Mouse (Mus musculus): ENCODE results near the gene Gm20388. TPM values are rescaled to one million over a fixed set of nuclear protein-coding genes. Genes with fewer than 3 reads are reported as not detected.
"Not testable (repeated sequence)": the region's sequence is repeated elsewhere in the genome, so short reads cannot be mapped to it uniquely, and the experiment has no call there.

Gene Gm20388
- total RNA-seq, 1 experiment from 2014 or later = 10.0 TPM

DNA sequence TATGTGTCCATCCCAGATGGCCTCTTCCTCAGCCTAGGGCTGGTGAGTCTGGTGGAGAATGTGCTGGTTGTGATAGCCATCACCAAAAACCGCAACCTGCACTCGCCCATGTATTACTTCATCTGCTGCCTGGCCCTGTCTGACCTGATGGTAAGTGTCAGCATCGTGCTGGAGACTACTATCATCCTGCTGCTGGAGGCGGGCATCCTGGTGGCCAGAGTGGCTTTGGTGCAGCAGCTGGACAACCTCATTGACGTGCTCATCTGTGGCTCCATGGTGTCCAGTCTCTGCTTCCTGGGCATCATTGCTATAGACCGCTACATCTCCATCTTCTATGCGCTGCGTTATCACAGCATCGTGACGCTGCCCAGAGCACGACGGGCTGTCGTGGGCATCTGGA is 3497.0 kb downstream of the Gm20388 start:
- ATAC-seq (replicated peaks; ENCODE audit: insufficient number of reproducible peaks, low FRiP score, low TSS enrichment, poor library complexity, severe bottlenecking) = no peak

DNA sequence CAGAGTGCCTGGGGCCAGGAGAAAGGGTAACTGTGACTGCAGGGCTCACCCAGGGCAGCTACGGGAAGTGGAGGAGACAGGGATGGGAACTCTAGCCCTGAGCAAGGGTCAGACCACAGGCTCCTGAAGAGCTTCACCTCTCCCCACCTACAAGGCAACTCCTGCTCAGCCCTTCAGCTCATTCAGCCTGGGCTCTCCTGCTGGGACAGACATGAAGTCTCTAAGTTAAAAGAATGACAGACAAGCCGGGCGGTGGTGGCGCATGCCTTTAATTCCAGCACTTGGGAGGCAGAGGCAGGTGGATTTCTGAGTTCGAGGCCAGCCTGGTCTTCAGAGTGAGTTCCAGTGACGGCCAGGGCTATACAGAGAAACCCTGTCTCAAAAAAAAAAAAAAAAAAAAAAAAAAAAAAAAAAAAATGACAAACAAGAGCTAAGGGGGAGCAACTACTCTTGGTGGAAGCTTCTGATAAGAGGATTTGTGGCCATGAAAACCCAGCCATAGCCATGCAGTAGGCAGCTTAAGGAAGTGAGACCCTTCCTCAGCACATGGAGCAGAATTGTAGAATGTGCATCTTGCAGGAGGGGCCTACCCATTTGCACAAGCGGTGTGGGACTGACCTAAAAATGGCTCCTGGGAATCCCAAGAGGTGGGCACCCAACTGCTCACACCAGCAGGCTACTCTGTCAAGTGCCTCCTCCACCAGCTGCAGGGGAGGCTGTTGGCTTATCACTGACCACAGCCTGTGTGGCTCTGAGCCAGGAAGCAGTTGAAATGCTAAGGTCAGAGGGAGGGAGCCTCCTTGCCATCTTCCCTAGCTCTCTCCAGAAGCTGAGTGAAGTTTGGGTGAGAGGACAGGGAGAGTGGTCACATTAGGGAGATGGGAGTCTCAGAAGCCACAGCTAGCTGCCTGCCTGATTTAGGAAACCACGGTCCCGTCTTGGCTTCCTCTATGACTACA is 3498.2 kb downstream of the Gm20388 start:
- ATAC-seq (replicated peaks; ENCODE audit: insufficient number of reproducible peaks, low FRiP score, low TSS enrichment, poor library complexity, severe bottlenecking) = no peak

DNA sequence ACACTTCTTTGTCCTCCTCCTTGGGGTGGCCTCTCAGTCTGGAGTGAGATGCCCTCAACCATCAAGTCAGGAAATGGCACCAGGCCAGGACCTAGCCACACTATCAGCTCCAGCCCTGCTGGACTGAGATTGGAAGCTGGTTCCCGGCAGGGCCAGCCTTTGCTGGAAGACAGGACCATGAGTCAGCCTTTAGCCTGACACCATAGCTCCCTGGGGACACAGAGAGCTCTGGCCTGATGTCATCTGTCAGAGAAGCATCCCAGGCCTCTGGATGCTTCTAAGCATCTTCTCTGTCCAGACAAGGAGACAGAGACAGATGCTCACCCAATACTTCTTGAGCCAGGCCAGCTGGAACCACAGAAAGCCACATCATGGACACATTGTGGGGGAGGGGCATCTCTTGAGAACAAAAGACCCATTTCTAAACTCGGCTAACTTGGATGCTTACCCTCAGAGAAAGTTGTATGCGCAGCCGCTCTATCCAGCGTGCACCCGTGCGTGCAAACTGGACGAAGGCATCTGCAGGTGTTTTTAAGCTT is 3499.5 kb downstream of the Gm20388 start:
- ATAC-seq (replicated peaks; ENCODE audit: insufficient number of reproducible peaks, low FRiP score, low TSS enrichment, poor library complexity, severe bottlenecking) = no peak

DNA sequence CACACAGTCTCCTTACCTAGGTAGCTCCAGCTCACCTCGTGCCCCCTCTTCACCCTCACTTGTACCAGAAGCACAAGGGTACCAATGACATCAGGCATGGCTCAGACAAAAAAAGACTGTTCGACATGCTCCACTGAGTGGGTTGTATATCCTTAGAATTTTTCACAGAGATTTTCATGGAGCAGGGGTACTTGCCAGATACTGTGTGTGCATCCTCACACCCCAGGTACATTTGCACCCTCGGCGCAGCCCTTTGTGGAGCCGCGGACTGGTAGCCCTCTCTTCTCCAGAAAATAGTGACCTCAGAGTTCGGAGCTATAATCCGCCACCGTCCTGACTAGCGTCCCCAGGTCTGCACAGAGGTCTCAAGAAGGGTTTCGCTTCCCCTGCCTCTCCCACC is 3500.1 kb downstream of the Gm20388 start:
- ATAC-seq (replicated peaks; ENCODE audit: insufficient number of reproducible peaks, low FRiP score, low TSS enrichment, poor library complexity, severe bottlenecking) = no peak

DNA sequence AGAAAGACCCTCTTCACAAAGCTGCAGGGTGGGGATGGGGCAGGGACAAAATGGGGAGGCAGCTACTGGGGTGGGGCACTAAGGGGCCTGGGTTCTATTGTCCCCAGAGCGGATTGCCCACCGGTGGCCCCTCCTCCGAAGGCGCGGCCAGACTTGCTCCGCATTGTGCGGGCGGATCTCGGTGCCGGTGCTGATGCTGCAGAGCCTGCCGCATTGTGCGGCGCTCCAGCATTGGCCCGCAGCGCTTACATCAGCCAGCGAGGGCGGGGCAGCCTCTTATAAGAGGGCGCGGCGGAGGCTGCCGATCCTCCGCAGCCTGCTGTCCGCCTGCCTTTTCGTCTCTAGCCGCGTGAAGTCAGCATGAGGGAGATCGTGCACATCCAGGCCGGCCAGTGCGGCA is 3500.6 kb downstream of the Gm20388 start, which contains the start of gene Tubb3:
Gene Tubb3 (plus strand): TSS at position 179 of the 400 bp plus-strand sequence.
- peak; percentile 42; the same call in 1 of the 2 replicates for ATAC-seq (replicated peaks; ENCODE audit: insufficient number of reproducible peaks, low FRiP score, low TSS enrichment, poor library complexity, severe bottlenecking)

DNA sequence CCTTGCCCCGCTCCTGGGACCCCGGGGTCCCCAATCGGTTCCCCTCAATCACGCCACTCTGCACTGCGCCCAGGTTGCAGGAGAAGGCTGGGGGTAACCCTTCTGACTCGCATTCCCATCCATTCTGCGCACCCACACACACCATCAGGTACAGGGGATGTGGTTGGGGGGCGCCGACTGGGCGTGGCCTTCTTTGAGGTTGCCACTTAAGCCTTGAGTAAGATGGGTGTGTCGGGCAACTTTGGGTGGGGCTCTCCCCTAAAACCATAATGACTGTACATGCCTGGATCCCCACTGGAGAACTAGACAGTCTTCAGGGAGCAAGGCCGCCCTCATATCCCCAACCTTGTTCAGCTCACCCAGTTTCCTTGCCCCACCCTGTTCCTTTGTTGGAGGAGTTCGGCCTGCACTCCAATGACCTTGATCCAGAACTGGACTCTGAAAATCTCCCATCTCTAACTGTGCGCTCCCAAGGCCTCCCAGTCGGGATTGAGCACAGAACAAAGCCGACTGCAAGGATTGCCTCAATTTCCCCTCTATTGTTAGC is 3501.2 kb downstream of the Gm20388 start:
- no peak for ATAC-seq (replicated peaks; ENCODE audit: insufficient number of reproducible peaks, low FRiP score, low TSS enrichment, poor library complexity, severe bottlenecking)

DNA sequence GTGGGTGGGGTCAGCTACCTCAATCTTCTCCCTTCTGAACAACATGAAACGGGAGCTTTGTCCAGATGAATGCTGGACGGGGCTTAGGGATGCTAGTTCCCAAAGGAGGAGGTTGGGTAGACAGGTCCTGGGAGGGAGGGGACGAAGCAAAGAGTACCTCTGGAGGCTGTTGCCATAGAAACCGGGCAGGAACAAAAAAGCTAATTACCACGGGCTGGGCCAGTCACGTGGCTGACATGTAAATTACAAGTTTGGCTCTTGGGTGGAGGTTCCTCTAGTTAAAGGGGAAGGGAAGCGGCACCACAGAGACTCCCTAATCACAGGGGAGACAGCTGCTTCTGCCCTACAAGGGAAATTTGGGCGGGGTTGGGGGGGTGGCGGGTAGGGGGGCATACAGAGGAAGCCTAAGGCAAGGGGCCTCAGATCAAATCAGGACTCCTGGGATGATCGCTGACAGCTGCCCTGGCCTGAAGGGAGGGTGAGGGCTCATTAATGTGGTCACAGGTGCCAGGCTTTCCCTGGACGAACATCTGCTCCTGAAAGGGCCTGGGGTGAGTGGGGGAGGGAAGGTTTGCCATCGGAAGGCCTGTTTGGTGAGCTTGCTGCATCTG is 3502.0 kb downstream of the Gm20388 start:
- ATAC-seq (replicated peaks; ENCODE audit: insufficient number of reproducible peaks, low FRiP score, low TSS enrichment, poor library complexity, severe bottlenecking) = peak; percentile 58

DNA sequence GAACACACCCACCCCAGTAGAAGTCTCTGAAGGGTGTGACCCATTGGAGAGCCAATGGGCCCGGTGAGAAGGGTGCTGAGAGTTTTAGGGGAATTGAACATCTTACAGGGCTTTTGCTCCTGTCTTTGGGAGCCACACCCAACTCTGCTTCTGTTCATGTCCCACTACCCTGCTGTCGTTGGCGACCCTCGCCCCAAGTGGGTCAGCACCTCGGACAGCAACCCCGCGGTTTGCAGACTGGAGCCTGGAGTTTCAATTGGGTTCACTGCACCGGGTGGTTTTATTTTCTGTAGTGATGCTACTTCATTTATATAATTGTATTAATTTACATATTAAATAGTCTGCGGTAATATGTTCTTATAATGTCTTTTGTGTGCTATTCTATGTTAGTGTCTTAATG is 3503.6 kb downstream of the Gm20388 start:
- no peak for ATAC-seq (replicated peaks; ENCODE audit: insufficient number of reproducible peaks, low FRiP score, low TSS enrichment, poor library complexity, severe bottlenecking)

DNA sequence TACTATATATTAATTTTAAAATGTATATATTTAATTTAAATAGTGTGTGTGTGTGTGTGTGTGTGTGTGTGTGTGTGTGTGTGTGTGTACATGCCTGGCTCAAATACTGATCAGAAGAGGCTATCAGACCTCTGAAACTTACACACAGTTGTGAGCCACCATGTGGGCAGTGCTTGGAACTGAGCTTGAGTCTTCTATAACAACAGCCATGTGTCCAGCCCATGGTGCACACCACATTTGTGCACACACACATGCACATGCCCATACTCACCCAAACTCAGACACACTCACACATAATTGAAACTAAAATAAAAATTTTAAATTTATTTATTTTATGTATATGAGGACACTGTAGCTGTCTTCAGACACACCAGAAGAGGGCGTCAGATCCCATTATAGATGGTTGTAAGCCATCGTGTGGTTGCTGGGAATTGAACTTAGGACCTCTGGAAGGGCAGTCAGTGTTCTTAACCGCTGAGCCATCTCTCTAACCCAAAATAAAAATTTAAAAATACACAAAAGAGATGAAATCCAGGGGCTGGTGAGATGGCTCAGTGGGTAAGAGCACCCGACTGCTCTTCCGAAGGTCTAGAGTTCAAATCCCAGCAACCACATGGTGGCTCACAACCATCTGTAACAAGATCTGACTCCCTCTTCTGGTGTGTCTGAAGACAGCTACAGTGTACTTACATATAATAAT is 3504.5 kb downstream of the Gm20388 start:
- not testable (repeated sequence) for ATAC-seq (replicated peaks; ENCODE audit: insufficient number of reproducible peaks, low FRiP score, low TSS enrichment, poor library complexity, severe bottlenecking)

DNA sequence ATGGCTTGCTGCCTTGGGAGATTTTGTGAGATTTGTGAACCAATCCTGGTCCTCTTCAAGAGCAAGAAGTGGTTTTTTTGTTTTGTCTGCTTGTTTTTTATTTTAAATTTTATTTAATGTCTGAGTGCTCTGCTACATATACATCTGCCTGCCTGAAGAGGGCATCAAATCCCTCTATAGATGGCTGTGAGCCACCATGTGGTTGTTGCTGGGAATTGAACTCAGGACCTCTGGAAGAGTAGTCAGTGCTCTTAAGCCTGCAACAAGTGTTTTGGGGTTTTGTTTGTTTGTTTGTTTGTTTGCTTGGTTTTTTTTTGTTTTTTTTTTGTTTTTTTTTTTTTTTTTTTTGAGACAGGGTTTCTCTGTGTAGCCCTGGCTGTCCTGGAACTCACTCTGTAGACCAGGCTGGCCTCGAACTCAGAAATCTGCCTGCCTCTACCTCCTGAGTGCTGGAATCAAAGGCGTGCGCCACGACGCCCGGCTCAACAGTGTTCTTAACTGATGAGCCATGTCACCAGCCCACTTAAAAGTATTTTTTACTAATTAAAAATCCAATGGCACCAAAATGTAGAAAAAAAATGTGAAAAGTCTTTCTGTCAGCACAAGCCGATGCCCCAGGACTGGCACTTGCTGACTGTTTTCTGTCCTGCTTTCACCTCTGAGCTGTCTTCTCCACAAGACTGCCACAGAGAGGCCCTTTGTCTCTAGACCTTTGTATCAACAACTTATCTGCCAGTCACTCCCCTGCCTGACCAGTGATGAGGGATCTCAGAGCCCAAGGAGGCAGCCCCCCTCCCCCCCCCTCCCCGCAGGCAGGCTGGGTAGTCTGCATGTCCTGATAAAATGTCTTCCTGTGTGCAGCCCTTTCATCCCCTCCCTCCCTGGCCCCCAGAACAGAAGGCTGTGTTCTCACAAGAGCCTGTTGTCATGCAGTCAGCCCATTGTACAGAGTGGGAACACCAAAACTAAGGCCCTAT is 3505.6 kb downstream of the Gm20388 start:
- ATAC-seq (replicated peaks; ENCODE audit: insufficient number of reproducible peaks, low FRiP score, low TSS enrichment, poor library complexity, severe bottlenecking) = no peak

DNA sequence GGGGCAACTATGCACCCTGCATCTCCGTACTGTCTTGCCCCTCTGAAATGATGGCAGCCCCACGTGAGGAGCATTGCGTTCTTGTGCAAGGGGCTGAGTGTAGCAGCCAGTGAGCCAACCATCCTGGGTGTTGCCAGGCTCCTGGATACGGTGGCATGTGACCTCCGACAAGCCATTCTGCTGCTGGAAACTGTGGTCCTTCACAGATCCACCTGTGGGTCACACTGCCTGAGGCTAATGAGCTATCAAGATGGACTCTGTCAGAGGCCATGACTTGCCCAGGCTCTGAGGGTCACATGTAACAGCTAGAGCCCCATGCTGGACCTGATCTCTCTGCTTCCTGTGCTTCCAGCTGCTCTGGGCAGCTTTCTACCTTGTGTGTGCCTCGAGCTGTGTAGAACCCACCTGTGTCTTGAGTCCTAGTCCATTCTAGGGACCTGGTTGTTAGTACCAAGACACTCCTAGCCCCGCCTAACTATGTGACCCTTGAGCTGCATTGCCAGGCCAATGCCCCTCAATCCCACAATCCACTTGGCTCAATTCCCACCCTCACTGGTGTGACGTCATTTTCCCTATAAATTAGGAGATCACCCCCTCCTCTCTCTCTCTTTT is 3506.4 kb downstream of the Gm20388 start:
- ATAC-seq (replicated peaks; ENCODE audit: insufficient number of reproducible peaks, low FRiP score, low TSS enrichment, poor library complexity, severe bottlenecking) = no peak

DNA sequence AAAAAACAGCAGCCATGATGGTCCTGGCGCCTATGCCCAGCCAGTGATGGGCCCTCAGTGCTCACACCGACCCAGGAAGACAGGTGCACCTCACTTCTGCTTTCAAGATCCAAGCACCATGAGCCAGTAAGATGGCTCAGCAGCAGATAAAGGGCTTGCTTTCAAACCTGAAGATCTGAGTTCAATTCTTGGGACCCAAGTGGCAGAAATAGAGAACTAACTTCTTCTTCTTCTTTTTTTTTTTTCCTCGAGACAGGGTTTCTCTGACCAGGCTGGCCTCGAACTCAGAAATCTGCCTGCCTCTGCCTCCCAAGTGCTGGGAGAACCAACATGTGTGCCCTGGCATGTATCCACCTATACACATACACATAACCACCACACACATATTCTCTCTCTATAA is 3509.1 kb downstream of the Gm20388 start:
- ATAC-seq (replicated peaks; ENCODE audit: insufficient number of reproducible peaks, low FRiP score, low TSS enrichment, poor library complexity, severe bottlenecking) = no peak

DNA sequence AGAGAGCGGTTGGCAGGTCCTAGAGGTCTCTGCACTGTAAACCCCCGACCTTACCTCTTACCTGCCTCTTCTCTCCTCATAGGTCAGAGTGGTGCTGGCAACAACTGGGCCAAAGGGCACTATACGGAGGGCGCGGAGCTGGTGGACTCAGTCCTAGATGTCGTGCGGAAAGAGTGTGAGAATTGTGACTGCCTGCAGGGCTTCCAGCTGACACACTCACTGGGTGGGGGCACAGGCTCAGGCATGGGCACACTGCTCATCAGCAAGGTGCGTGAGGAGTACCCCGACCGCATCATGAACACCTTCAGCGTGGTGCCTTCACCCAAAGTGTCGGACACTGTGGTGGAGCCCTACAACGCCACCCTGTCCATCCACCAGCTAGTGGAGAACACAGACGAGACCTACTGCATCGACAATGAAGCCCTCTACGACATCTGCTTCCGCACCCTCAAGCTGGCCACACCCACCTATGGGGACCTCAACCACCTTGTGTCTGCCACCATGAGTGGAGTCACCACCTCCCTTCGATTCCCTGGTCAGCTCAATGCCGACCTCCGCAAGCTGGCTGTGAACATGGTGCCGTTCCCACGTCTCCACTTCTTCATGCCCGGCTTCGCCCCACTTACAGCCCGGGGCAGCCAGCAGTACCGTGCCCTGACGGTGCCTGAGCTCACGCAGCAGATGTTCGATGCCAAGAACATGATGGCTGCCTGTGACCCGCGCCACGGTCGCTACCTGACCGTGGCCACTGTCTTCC is 3510.1 kb downstream of the Gm20388 start:
- no peak for ATAC-seq (replicated peaks; ENCODE audit: insufficient number of reproducible peaks, low FRiP score, low TSS enrichment, poor library complexity, severe bottlenecking)

DNA sequence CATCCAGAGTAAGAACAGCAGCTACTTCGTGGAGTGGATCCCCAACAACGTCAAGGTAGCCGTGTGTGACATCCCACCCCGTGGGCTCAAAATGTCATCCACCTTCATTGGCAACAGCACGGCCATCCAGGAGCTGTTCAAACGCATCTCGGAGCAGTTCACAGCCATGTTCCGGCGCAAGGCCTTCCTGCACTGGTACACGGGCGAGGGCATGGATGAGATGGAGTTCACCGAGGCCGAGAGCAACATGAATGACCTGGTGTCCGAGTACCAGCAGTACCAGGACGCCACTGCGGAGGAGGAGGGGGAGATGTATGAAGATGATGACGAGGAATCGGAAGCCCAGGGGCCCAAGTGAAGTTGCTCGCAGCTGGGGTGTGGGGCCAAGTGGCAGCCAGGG is 3510.7 kb downstream of the Gm20388 start:
- ATAC-seq (replicated peaks; ENCODE audit: insufficient number of reproducible peaks, low FRiP score, low TSS enrichment, poor library complexity, severe bottlenecking) = no peak

DNA sequence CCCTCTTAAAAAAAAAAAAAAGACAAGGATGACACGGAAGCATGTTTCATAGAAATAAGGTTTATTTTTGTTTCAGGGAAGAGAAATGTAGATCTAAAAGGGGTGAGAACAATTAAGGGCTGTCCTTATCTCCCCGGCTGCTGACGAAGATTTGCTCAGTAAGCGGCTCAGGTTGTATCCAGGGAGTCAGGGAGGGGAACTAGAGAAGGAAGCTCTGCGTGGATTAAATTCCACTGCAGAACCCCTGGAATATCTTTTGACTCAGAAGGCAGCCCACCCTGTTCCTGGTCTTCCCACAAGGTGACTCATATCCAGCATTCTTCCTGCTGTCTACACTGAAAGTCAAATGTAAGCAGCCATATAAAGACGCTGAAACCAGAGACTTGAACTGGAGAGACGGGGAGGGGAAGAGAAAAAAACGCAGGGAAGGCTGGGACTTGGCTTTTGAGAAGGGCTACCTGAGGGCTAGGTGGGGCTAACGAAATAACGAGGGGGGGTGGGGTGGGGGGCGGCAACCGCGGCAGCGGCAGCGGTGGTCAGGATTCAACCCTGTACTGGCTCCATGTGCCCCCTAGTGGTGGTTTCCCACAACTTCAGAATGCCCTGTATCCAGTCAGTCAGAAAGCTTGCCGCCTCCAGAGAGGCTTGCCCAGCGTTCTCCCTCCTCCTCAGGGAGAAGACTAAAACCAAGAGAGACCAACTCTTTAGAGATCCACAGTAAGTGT is 3511.6 kb downstream of the Gm20388 start:
- peak; percentile 71 for ATAC-seq (replicated peaks; ENCODE audit: insufficient number of reproducible peaks, low FRiP score, low TSS enrichment, poor library complexity, severe bottlenecking)

DNA sequence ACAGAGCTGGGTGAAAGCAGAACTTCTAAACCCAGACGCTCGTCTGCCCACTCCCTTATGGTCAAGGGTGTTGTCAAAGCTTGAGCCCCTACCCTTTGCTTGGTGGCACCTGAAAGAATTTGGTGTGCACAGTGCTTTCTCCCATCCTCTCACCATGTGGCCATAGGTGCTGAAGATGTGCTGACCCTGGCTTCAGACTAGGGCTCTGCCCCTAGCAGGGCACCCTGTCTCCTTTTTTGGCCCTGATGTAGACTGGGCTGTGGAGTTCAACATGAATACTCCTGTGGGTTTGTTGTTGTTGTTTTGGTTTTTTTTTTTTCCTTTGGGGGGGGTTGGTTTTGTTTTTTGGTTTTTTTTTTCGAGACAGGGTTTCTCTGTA is 3512.1 kb downstream of the Gm20388 start:
- ATAC-seq (replicated peaks; ENCODE audit: insufficient number of reproducible peaks, low FRiP score, low TSS enrichment, poor library complexity, severe bottlenecking) = no peak

All from monocyte, adult 5-6 weeks (primary cell).